Mouse (Mus musculus): ENCODE measurements at regions not wholly inside any gene's neighbourhood (a gene's known extent, or its start where the extent isn't known, plus 50 kb on each side); places are given as distances from the start of the nearest gene placed in this dataset.

GRCm38 (mm10) chr8:101097851-101098250, 1681.6 kb upstream of the Cdh8 start:
- peak; percentile 42 for DNase-seq (ENCODE audit: low spot score)
